Mouse (Mus musculus) C2C12 (cell line): ENCODE results near the gene Isg15.

Experiments
- CTCF ChIP-seq: IDR thresholded peaks from one replicate; pipeline ENCODE4 v1.5.1; 2011; ENCODE audit not compliant: control insufficient read depth, insufficient read depth, insufficient read length
- MAX ChIP-seq: IDR thresholded peaks from one replicate; pipeline ENCODE4 v1.6.1; 2011; ENCODE audit warnings: mild to moderate bottlenecking, control low read depth
- MYOD1 ChIP-seq: IDR thresholded peaks from one replicate; pipeline ENCODE4 v1.6.1; 2011; ENCODE audit warnings: low read depth; ENCODE audit not compliant: control insufficient read depth, insufficient read length
- USF1 ChIP-seq: IDR thresholded peaks from one replicate; pipeline ENCODE4 v1.6.1; 2011; ENCODE audit warnings: low read depth, mild to moderate bottlenecking, control low read depth, moderate library complexity

- TF ChIP-seq USF1 (no peak), MAX (no peak), CTCF (no peak), MYOD1 (no peak)
Observed at GRCm38 (mm10) chr4:156188162-156188810, 12.3 kb downstream of the Isg15 start.
